Mouse (Mus musculus): ENCODE measurements around the gene Hdgf. TPM values are rescaled to one million over a fixed set of nuclear protein-coding genes. Genes with fewer than 3 reads are reported as not detected.

The Hdgf gene
- polyA plus RNA-seq, 1 experiment = 279 TPM

GRCm38 (mm10) chr3:87960586-87961191, 54.6 kb downstream of the Hdgf start:
- TF ChIP-seq MYOG (IDR thresholded peaks at IDR 0.05; ENCODE audit: control insufficient read depth, extremely low read depth, insufficient read length) = no peak
- TF ChIP-seq MYOD1 (IDR thresholded peaks at IDR 0.05; ENCODE audit: control insufficient read depth, insufficient read length, low read depth) = no peak
- TF ChIP-seq CTCF (IDR thresholded peaks at IDR 0.05; ENCODE audit: control insufficient read depth, insufficient read depth, insufficient read length) = peak; percentile 67
- no peak for TF ChIP-seq USF1 (IDR thresholded peaks at IDR 0.05; ENCODE audit: low read depth)
- TF ChIP-seq CEBPB (IDR thresholded peaks at IDR 0.05; ENCODE audit: low read depth) = no peak
- Histone ChIP-seq H3K4me3 (ENCODE audit: insufficient read depth, poor library complexity, severe bottlenecking) (no peak overlapping the region), H3K79me2 (ENCODE audit: control insufficient read depth, insufficient read depth) (no peaks in the 10 kb centered on the region), H3ac (ENCODE audit: control insufficient read depth, insufficient read length, low read depth) (peak overlapping the region; percentile 31), H3K27me3 (ENCODE audit: control insufficient read depth, insufficient read depth, insufficient read length) (no peaks in the 10 kb centered on the region), H3K79me3 (ENCODE audit: low read depth) (no peaks in the 10 kb centered on the region), H3K36me3 (ENCODE audit: control insufficient read depth, insufficient read depth) (no peaks in the 10 kb centered on the region)

Other genes starting within 250 kb of the Hdgf start
- gene Lrrc71, start 157.7 kb upstream of the Hdgf start, polyA plus RNA-seq (2012; fragmentation: generic; extraction: Trizol) = 0.08 TPM
- not detected for gene Ntrk1, start 111.2 kb upstream of the Hdgf start, polyA plus RNA-seq (2012; fragmentation: generic; extraction: Trizol)
- gene Insrr, start 109.4 kb upstream of the Hdgf start, polyA plus RNA-seq (2012; fragmentation: generic; extraction: Trizol) = not detected
- gene Pear1, start 82.0 kb upstream of the Hdgf start, polyA plus RNA-seq (2012; fragmentation: generic; extraction: Trizol) = 1.7 TPM
- 0.01 TPM for gene Sh2d2a, start 59.6 kb upstream of the Hdgf start, polyA plus RNA-seq (2012; fragmentation: generic; extraction: Trizol)
- gene Prcc, start 20.7 kb upstream of the Hdgf start, polyA plus RNA-seq (2012; fragmentation: generic; extraction: Trizol) = 44.3 TPM
- 69.7 TPM for gene Mrpl24, start 13.2 kb downstream of the Hdgf start, polyA plus RNA-seq (2012; fragmentation: generic; extraction: Trizol)
- gene Isg20l2, start 24.0 kb downstream of the Hdgf start, polyA plus RNA-seq (2012; fragmentation: generic; extraction: Trizol) = 25.0 TPM
- 7.1 TPM for gene Rrnad1, start 24.4 kb downstream of the Hdgf start, polyA plus RNA-seq (2012; fragmentation: generic; extraction: Trizol)
- 14.4 TPM for gene Crabp2, start 42.3 kb downstream of the Hdgf start, polyA plus RNA-seq (2012; fragmentation: generic; extraction: Trizol)
- gene Nes, start 64.8 kb downstream of the Hdgf start, polyA plus RNA-seq (2012; fragmentation: generic; extraction: Trizol) = 158 TPM
- gene Bcan, start 93.9 kb downstream of the Hdgf start, polyA plus RNA-seq (2012; fragmentation: generic; extraction: Trizol) = 0.15 TPM
- gene Hapln2, start 121.3 kb downstream of the Hdgf start, polyA plus RNA-seq (2012; fragmentation: generic; extraction: Trizol) = not detected
- 26.4 TPM for gene Gpatch4, start 136.8 kb downstream of the Hdgf start, polyA plus RNA-seq (2012; fragmentation: generic; extraction: Trizol)
- 93.6 TPM for gene Naxe, start 152.2 kb downstream of the Hdgf start, polyA plus RNA-seq (2012; fragmentation: generic; extraction: Trizol)
- gene Ttc24, start 172.0 kb downstream of the Hdgf start, polyA plus RNA-seq (2012; fragmentation: generic; extraction: Trizol) = not detected
- 23.9 TPM for gene Iqgap3, start 175.7 kb downstream of the Hdgf start, polyA plus RNA-seq (2012; fragmentation: generic; extraction: Trizol)
- 35.3 TPM for gene Mef2d, start 236.1 kb downstream of the Hdgf start, polyA plus RNA-seq (2012; fragmentation: generic; extraction: Trizol)

Data from C2C12 (cell line).